Mouse (Mus musculus) brain, embryonic 14.5 days (tissue): Measurements from ENCODE around the gene Coro6.

Experiments
- CTCF ChIP-seq: fragments of 200-500 bp; IDR thresholded peaks from 2 replicates; pipeline ENCODE4 v1.5.1; 2012; ENCODE audit warnings: inconsistent platforms, mild to moderate bottlenecking, moderate library complexity, borderline replicate concordance; ENCODE audit not compliant: insufficient read depth, insufficient read length; ENCODE audit errors: extremely low read depth
- POLR2A ChIP-seq: fragments of 200-500 bp; IDR thresholded peaks from 2 replicates; pipeline ENCODE4 v1.6.1; 2012; ENCODE audit warnings: mild to moderate bottlenecking, inconsistent platforms, borderline replicate concordance; ENCODE audit not compliant: poor library complexity, insufficient read depth, insufficient read length, severe bottlenecking; ENCODE audit errors: extremely low read depth

GRCm38 (mm10) chr11:77513811-77514170, 51.6 kb downstream of the Coro6 start:
- TF ChIP-seq POLR2A (no peak), CTCF (no peak)
